Mouse (Mus musculus): ENCODE results near the gene Vmn1r11.

Vmn1r11 gene

GRCm38 (mm10) chr6:57133155-57133554 is at the start of gene Vmn1r11:
Vmn1r11 (plus strand) TSS chr6:57133455.
- no peak for DNase-seq (ENCODE audit: low read depth)

- no peak for DNase-seq (ENCODE audit: low read depth)
Observed at GRCm38 (mm10) chr6:57106358-57106757, 26.9 kb upstream of the Vmn1r11 start.

- no peak for DNase-seq (ENCODE audit: low read depth)
Observed at GRCm38 (mm10) chr6:57109154-57109553, 24.1 kb upstream of the Vmn1r11 start, which contains the start of gene Vmn1r10. Vmn1r10 (plus strand) TSS chr6:57109454.

GRCm38 (mm10) chr6:57156619-57157018 is 23.4 kb downstream of the Vmn1r11 start, which contains the start of gene Vmn1r12:
Vmn1r12 (plus strand) TSS chr6:57156919.
- no peak for DNase-seq (ENCODE audit: low read depth)

Measured in fibroblast of lung, adult 2 months (primary cell).